Mouse (Mus musculus) liver, embryonic 14.5 days (tissue): ENCODE data around the gene Syt1.

Experiments
- CTCF ChIP-seq: IDR thresholded peaks from 2 replicates; pipeline ENCODE4 v1.5.1; 2016; ENCODE audit warnings: antibody characterized with exemption, low read depth, control low read depth
- EP300 ChIP-seq: IDR thresholded peaks from 2 replicates; pipeline ENCODE4 v1.6.1; 2016; ENCODE audit warnings: antibody characterized with exemption, low read depth

- TF ChIP-seq EP300: no peak
- TF ChIP-seq CTCF: no peak
Observed at GRCm38 (mm10) chr10:108896529-108896928, 114.3 kb downstream of the Syt1 start.
